Mouse (Mus musculus): ENCODE data around the gene Ccl1. TPM values are rescaled to one million over a fixed set of nuclear protein-coding genes. Genes with fewer than 3 reads are reported as not detected.

Ccl1 gene
- polyA plus RNA-seq, 1 experiment from 2014 or later = not detected

DNA sequence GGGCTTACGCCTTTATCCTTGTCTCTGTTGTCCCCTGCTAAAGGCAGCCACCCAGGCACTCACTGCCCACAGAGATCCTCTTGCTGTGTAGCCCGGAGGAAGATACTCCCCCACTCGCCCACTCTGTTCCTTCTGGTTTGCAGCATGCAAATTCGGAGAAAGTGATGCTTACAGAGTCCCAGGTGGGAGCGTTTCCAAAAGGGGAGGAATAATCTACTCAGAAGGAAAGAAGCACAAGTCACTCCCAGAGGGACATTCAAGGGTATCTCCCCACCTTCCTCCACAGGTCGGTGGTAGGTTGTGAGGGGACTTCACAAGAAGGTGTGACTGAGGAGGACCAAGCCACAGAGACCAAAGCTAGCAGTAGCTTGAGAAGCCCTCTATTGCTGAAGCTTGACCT is 100.3 kb downstream of the Ccl1 start:
- H3K9me3 ChIP-seq (replicated peaks) = no peaks in the 10 kb centered on the region
- H3K36me3 ChIP-seq = no peaks in the 10 kb centered on the region
- H3K9ac ChIP-seq = no peak overlapping the region
- no peak overlapping the region for H3K4me2 ChIP-seq (replicated peaks)
- no peaks in the 10 kb centered on the region for H3K27me3 ChIP-seq
- H3K4me3 ChIP-seq (replicated peaks) = no peak overlapping the region
- 84% methylated on average over 6 of the region's 6 CpGs for WGBS
- H3K4me1 ChIP-seq = no peaks in the 10 kb centered on the region
- no peak overlapping the region for H3K27ac ChIP-seq (replicated peaks)
- ATAC-seq (ENCODE audit: insufficient number of reproducible peaks, low FRiP score, low TSS enrichment, low read depth) = no peak

DNA sequence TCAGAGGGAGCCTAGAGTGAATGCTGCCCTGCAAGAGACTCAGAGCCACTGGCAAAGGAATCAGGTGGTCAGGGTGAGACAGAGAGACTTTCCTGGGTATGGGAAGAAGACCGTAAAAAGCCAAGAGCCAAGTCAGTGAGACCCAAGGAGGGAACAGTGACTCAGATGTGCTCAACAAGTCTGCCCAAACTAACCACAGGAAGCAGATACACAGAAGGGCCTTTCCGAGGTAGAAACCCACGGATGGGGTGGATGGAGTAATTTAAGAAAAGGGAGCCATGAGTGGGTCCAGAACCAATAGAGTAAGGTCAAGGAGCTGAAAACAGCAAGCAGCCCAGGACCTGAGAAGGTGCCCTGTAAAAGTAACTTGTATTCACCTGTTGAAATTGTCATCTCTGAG is 101.8 kb downstream of the Ccl1 start:
- no peak for ATAC-seq (ENCODE audit: insufficient number of reproducible peaks, low FRiP score, low TSS enrichment, low read depth)
- Histone ChIP-seq H3K4me1 (0 out of 2 replicates have a peak, but pooled peaks cover 4% of the 10 kb centered on the region), H3K9ac (no peak overlapping the region), H3K27ac (replicated peaks) (no peak overlapping the region), H3K27me3 (no peaks in the 10 kb centered on the region), H3K36me3 (no peaks in the 10 kb centered on the region), H3K4me3 (replicated peaks) (no peak overlapping the region), H3K4me2 (replicated peaks) (no peak overlapping the region), H3K9me3 (replicated peaks) (no peaks in the 10 kb centered on the region)
- 79% methylated on average over 3 of the region's 3 CpGs for WGBS

DNA sequence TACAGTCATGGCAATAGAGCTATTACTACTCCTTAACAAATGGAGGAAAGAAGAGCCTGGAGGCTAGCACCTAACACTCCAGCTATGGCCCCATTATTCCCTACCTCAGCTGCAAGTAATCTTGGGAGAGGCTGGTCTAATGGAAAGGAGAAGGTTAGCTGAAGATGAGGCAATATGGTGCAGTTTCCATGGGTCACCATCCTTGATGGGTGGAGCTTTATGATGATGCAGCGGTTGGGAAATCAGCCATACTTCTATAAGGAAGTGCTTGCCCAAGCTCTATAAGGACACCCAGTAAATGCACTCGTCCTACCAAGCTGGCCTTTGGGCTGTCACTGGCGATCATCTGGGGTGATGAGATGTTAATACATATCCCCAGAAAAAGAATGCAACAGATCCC is 107.7 kb downstream of the Ccl1 start:
- ATAC-seq (ENCODE audit: insufficient number of reproducible peaks, low FRiP score, low TSS enrichment, low read depth) = no peak
- H3K36me3 ChIP-seq = no peaks in the 10 kb centered on the region
- no peak overlapping the region for H3K4me3 ChIP-seq (replicated peaks)
- no peaks in the 10 kb centered on the region for H3K9me3 ChIP-seq (replicated peaks)
- H3K27me3 ChIP-seq = 0 out of 2 replicates have a peak, but pooled peaks cover 9% of the 10 kb centered on the region
- no peak overlapping the region for H3K9ac ChIP-seq
- H3K27ac ChIP-seq (replicated peaks) = no peak overlapping the region
- H3K4me2 ChIP-seq (replicated peaks) = no peak overlapping the region
- WGBS = 73% methylated on average over 3 of the region's 3 CpGs
- H3K4me1 ChIP-seq = peaks cover 8% of the 10 kb centered on the region

DNA sequence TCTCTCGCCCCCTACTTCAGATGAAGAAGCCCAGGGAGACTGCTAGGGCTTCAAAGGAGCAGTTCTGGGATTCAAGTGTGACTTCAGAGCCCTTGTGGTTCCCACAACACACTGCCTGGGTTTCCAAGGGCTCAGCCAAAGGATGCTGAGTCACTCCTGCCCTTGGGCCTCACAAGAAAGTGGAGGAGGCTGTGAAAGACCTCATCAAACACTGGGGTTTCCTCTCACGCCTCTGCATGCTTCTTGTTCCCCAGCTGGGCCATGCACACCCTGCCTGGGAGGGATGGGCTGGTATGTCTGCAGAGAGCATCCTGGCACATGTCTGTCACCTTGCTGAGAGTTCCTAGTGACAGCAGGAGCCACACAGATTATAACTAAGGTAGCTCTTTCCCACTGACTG is 110.5 kb downstream of the Ccl1 start:
- Histone ChIP-seq H3K4me2 (replicated peaks) (no peak overlapping the region), H3K9ac (no peak overlapping the region), H3K27ac (replicated peaks) (no peak overlapping the region), H3K4me3 (replicated peaks) (no peak overlapping the region), H3K4me1 (peaks cover 8% of the 10 kb centered on the region), H3K27me3 (peaks cover 9% of the 10 kb centered on the region; the same call in 1 of the 2 replicates), H3K9me3 (replicated peaks) (no peaks in the 10 kb centered on the region), H3K36me3 (no peaks in the 10 kb centered on the region)
- no peak for ATAC-seq (ENCODE audit: insufficient number of reproducible peaks, low FRiP score, low TSS enrichment, low read depth)
- WGBS = 53% methylated on average over 2 of the region's 2 CpGs

DNA sequence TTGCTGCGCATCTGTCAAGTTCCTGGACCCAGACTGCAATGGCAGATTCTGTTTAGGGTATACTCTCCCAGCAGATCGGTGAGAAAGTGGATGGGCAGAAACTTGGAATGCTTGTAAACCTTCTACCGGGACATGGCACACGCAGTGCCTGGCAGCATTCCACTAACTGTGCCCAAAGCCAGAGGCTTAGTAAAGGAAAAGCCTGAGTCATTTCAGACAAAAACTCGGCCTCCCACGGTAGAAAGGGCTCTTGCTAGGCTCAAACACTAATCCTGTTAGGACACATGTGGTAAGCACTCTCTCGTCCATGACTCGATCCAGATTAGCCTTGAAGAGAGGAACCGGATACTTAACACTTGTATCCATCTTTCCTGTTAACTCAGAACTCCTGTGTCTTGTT is 111.7 kb downstream of the Ccl1 start:
- no peak overlapping the region for H3K4me3 ChIP-seq (replicated peaks)
- H3K9ac ChIP-seq = no peak overlapping the region
- no peak overlapping the region for H3K4me2 ChIP-seq (replicated peaks)
- H3K4me1 ChIP-seq = peaks cover 4% of the 10 kb centered on the region
- no peaks in the 10 kb centered on the region for H3K9me3 ChIP-seq (replicated peaks)
- 42% methylated on average over 9 of the region's 9 CpGs for WGBS
- no peak overlapping the region for H3K27ac ChIP-seq (replicated peaks)
- H3K27me3 ChIP-seq = peaks cover 9% of the 10 kb centered on the region; the same call in 1 of the 2 replicates
- ATAC-seq (ENCODE audit: insufficient number of reproducible peaks, low FRiP score, low TSS enrichment, low read depth) = no peak
- no peaks in the 10 kb centered on the region for H3K36me3 ChIP-seq

DNA sequence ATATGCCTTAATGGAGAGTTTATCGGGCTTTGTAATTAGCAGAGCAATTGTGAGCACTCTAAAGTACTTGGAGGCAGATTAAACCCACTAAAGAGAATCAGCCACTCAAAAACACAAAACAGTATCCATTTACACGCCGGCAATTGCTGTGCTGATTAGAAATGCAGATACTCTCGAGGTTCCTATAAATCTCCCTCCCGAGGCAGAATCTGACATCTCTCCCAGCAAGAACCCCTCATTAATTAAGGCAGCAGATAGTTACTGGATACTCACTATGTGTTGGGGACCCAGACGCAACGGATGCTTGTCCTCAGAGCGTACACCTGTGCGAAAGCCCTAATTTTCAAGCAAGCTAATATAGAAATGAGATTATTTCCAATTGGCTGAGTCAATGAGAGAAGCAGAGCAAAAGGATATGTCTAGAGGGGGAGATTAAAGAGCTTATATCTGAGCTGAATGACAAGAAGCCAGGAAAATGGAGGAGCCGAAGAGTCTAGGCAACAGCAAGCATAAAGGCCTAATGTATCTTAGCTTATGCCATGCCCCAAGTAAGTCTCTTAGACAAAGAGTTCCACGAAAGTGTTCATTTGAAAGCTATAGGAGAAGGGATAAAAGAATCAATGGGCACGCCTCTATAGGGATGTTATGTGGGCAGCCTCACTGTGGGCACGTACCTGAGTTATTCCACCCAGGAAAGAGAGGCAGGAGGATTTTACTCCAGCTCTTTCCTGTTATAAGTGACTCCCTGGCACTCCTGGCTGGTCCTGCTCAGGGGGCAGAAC is 115.5 kb downstream of the Ccl1 start:
- no peak overlapping the region for H3K9ac ChIP-seq
- no peaks in the 10 kb centered on the region for H3K9me3 ChIP-seq (replicated peaks)
- H3K4me2 ChIP-seq (replicated peaks) = no peak overlapping the region
- H3K27me3 ChIP-seq = peaks cover 2% of the 10 kb centered on the region; the same call in 1 of the 2 replicates
- no peak overlapping the region for H3K4me3 ChIP-seq (replicated peaks)
- no peak for ATAC-seq (ENCODE audit: insufficient number of reproducible peaks, low FRiP score, low TSS enrichment, low read depth)
- 62% methylated on average over 13 of the region's 13 CpGs for WGBS
- no peak overlapping the region for H3K27ac ChIP-seq (replicated peaks)
- peaks cover 4% of the 10 kb centered on the region for H3K4me1 ChIP-seq
- H3K36me3 ChIP-seq = no peaks in the 10 kb centered on the region

DNA sequence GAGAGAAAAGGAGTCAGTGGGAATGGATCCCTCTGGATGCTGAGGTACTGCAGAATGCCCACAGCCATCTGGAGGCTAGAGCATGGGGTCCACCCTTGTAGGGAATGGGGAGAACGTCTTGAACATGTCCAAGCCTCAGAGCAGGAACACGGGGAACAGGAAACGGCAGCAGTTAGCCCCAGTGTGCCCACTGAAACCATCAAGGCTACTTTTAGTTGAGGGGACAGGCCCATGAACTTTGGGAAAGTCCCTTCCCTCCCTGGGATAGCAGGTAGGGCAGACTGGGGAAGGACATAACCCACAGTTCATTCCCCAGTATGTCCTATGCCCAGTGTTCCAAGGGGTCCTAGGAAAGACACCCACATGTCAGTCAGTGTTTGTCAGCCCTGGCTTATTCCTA is 119.8 kb downstream of the Ccl1 start:
- H3K9me3 ChIP-seq (replicated peaks) = no peaks in the 10 kb centered on the region
- WGBS = 78% methylated on average over 3 of the region's 3 CpGs
- no peak overlapping the region for H3K4me2 ChIP-seq (replicated peaks)
- H3K36me3 ChIP-seq = no peaks in the 10 kb centered on the region
- H3K4me3 ChIP-seq (replicated peaks) = no peak overlapping the region
- no peaks in the 10 kb centered on the region for H3K4me1 ChIP-seq
- no peak overlapping the region for H3K27ac ChIP-seq (replicated peaks)
- H3K9ac ChIP-seq = no peak overlapping the region
- no peak for ATAC-seq (ENCODE audit: insufficient number of reproducible peaks, low FRiP score, low TSS enrichment, low read depth)
- peaks cover 10% of the 10 kb centered on the region; the same call in 1 of the 2 replicates for H3K27me3 ChIP-seq

DNA sequence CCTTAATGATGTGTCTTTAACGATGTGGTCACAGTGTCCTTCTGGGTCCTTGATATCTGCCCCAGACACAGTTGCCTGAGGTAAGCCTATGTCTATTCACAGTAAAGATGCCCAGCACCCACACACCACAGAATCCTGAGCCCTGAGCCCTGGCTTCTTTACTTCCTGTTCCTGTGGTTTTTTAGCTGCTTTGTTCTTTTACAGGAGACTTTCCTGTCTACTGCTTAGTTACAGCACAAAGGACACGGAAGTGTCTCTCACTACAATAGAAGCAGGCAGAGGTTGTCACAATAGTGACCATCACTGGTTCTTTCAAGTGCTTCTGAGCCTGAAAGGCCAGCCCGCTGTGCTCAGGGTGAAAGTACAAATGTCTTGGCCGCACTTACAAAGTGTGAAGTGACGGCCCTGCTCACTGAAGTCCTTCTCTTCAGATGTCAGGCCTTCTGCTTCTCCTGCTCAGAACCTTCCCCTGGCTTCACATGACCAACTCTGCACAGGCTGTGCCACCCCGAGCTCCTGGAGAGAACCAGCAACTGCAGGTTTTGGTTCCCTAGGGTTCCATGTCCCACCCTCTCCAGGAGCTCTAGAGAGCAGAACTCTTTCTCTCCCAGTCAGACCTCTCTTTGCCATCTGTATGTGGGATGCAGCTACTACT is 122.1 kb downstream of the Ccl1 start:
- WGBS = 73% methylated on average over 6 of the region's 6 CpGs
- H3K27ac ChIP-seq (replicated peaks) = no peak overlapping the region
- no peak overlapping the region for H3K4me2 ChIP-seq (replicated peaks)
- peaks cover 28% of the 10 kb centered on the region for H3K27me3 ChIP-seq
- H3K4me1 ChIP-seq = no peaks in the 10 kb centered on the region
- no peaks in the 10 kb centered on the region for H3K9me3 ChIP-seq (replicated peaks)
- no peak overlapping the region for H3K9ac ChIP-seq
- no peak overlapping the region for H3K4me3 ChIP-seq (replicated peaks)
- no peak for ATAC-seq (ENCODE audit: insufficient number of reproducible peaks, low FRiP score, low TSS enrichment, low read depth)
- H3K36me3 ChIP-seq = no peaks in the 10 kb centered on the region

DNA sequence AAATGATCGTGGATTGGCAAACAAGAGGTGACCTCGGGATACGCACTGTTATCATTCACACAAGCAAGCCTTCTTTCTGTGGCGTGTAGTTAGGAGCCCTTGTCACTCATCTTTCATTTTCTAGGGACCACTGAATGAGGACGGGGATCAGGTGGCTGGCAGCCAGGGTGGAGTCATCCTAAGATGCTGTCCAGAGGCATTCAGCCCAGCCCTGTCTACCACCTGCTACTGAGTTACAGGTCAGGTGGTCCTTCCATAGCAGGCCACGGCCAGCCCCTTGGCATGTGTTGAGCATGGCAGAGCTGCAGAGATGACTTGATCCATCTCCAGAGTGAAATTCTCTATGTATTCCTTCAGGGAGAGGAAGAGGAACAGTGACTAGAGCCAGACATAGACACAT is 123.1 kb downstream of the Ccl1 start:
- no peak for ATAC-seq (ENCODE audit: insufficient number of reproducible peaks, low FRiP score, low TSS enrichment, low read depth)
- Histone ChIP-seq H3K27ac (replicated peaks) (no peak overlapping the region), H3K9me3 (replicated peaks) (no peaks in the 10 kb centered on the region), H3K36me3 (no peaks in the 10 kb centered on the region), H3K27me3 (peaks cover 33% of the 10 kb centered on the region), H3K4me2 (replicated peaks) (no peak overlapping the region), H3K4me1 (no peaks in the 10 kb centered on the region), H3K4me3 (replicated peaks) (no peak overlapping the region), H3K9ac (no peak overlapping the region)
- 84% methylated on average over 6 of the region's 6 CpGs for WGBS

DNA sequence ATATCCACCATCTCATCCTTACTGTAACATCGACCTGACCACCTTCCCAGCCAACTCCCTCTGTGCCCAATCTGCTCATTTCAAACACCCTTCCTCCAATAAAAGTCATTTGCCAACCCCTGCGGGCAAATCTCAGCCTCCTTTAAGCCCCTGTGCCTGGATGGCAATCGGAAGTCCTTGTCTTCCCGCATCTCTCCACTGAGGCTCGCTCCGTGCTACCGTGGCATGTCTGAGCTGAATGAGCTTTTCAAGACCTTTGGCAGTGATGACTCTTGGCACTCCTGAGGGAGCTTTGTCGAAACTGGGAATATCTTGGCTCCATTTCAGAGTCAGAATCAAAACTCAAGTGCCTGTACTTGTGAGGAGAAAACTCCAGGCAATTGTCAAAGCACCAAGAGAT is 124.2 kb downstream of the Ccl1 start:
- Histone ChIP-seq H3K4me2 (replicated peaks) (no peak overlapping the region), H3K9me3 (replicated peaks) (no peaks in the 10 kb centered on the region), H3K27ac (replicated peaks) (no peak overlapping the region), H3K4me3 (replicated peaks) (no peak overlapping the region), H3K9ac (no peak overlapping the region), H3K36me3 (no peaks in the 10 kb centered on the region), H3K27me3 (peaks cover 34% of the 10 kb centered on the region), H3K4me1 (no peaks in the 10 kb centered on the region)
- no peak for ATAC-seq (ENCODE audit: insufficient number of reproducible peaks, low FRiP score, low TSS enrichment, low read depth)
- WGBS = 71% methylated on average over 8 of the region's 8 CpGs

DNA sequence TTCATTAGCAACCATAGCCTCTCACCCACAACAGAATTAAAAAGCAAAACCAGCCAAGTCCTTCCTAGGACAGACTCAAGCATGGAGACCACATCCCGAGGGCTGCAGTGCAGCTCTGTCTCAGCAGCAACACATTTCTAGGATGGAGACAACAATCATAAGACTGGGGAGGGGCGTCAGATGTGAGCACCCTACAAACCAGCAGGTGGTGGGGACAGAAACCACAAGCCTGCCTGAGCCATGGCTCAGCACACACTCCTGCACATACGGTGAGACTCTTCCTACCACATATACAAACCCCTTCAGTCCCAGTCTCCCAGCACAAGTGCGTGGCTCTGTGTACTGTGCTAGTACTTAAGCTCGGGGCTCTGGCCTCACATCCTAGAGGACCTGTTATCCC is 127.3 kb downstream of the Ccl1 start:
- 67% methylated on average over 5 of the region's 5 CpGs for WGBS

More for the DNA sequence above, 127.3 kb downstream of the Ccl1 start:
- Histone ChIP-seq H3K9ac (no peak overlapping the region), H3K4me3 (replicated peaks) (no peak overlapping the region), H3K27ac (replicated peaks) (no peak overlapping the region), H3K4me1 (no peaks in the 10 kb centered on the region), H3K4me2 (replicated peaks) (no peak overlapping the region), H3K9me3 (replicated peaks) (no peaks in the 10 kb centered on the region), H3K36me3 (no peaks in the 10 kb centered on the region), H3K27me3 (peaks cover 37% of the 10 kb centered on the region)
- no peak for ATAC-seq (ENCODE audit: insufficient number of reproducible peaks, low FRiP score, low TSS enrichment, low read depth)
